In genomic region chr9:8749878-8750277, GRCm38 (mm10) we compare ENCODE assay signal across 32 mouse cellular contexts.
"Had no signal": no experiment of that assay in that cellular context is flagged by ENCODE, and none has a peak within 500 bp of the region (broad histone marks: within the 10 kb centered on the region; RNA-seq: fewer than 3 reads in every experiment).

No protein-coding gene starts in this region.

- H3K4me2 ChIP-seq: heart, embryonic 11.5 days; heart, embryonic 12.5 days; heart, embryonic 13.5 days; heart, embryonic 15.5 days; hindbrain, embryonic 12.5 days; hindbrain, embryonic 13.5 days; hindbrain, embryonic 14.5 days; hindbrain, embryonic 15.5 days; intestine, embryonic 15.5 days had no signal

- ATAC-seq: hindbrain, embryonic 16.5 days; hindbrain, postnatal 0 days; inflammation-experienced regulatory T-cells, adult 6 months; intestine, embryonic 15.5 days; intestine, embryonic 16.5 days; intestine, postnatal 0 days had no signal

- H3K9ac ChIP-seq: heart, embryonic 12.5 days; heart, embryonic 13.5 days; heart, embryonic 15.5 days; hindbrain, embryonic 12.5 days; hindbrain, embryonic 13.5 days; hindbrain, embryonic 14.5 days; hindbrain, embryonic 15.5 days; intestine, embryonic 15.5 days had no signal

- H3K4me3 ChIP-seq: heart, adult 2 months; heart, embryonic 10.5 days; heart, embryonic 12.5 days; heart, embryonic 13.5 days; heart, embryonic 15.5 days; hindbrain, embryonic 10.5 days; hindbrain, embryonic 12.5 days; hindbrain, embryonic 13.5 days; hindbrain, embryonic 15.5 days; intestine, embryonic 15.5 days; layer of hippocampus, adult 2 months; left cerebral cortex, adult 2 months had no signal

- H3K4me1 ChIP-seq: heart, embryonic 10.5 days; heart, embryonic 12.5 days; heart, embryonic 13.5 days; heart, embryonic 15.5 days; hindbrain, embryonic 10.5 days; hindbrain, embryonic 12.5 days; hindbrain, embryonic 13.5 days; hindbrain, embryonic 15.5 days; intestine, embryonic 15.5 days had no signal

- H3K36me3 ChIP-seq: heart, embryonic 10.5 days; heart, embryonic 12.5 days; heart, embryonic 13.5 days; heart, embryonic 15.5 days; hindbrain, embryonic 10.5 days; hindbrain, embryonic 12.5 days; hindbrain, embryonic 13.5 days; hindbrain, embryonic 15.5 days; intestine, embryonic 15.5 days had no signal

- DNase-seq: heart, adult 18-20 months; heart, adult 2 months; heart, postnatal 10 days; heart, postnatal 14 days; heart, postnatal 36 days; heart, postnatal 4 days; kidney, adult 2 months; kidney, adult 9 months; kidney, postnatal 14 days; kidney, postnatal 25 days; kidney, postnatal 36 days; kidney, postnatal 4 days; layer of hippocampus, adult 9-11 months; layer of hippocampus, postnatal 36 days had no signal

- H3K27me3 ChIP-seq: heart, embryonic 12.5 days; heart, embryonic 13.5 days; heart, embryonic 15.5 days; hindbrain, embryonic 12.5 days; hindbrain, embryonic 13.5 days; hindbrain, embryonic 15.5 days; intestine, embryonic 15.5 days had no signal

- H3K27ac ChIP-seq: heart, adult 2 months; heart, embryonic 10.5 days; heart, embryonic 13.5 days; heart, embryonic 15.5 days; hindbrain, embryonic 10.5 days; hindbrain, embryonic 12.5 days; hindbrain, embryonic 13.5 days; hindbrain, embryonic 14.5 days; hindbrain, embryonic 15.5 days; hindbrain, postnatal 0 days; intestine, embryonic 15.5 days; layer of hippocampus, adult 2 months; left cerebral cortex, adult 2 months had no signal

- H3K9me3 ChIP-seq: heart, embryonic 10.5 days; heart, embryonic 12.5 days; heart, embryonic 13.5 days; heart, embryonic 15.5 days; hindbrain, embryonic 10.5 days; hindbrain, embryonic 12.5 days; hindbrain, embryonic 13.5 days; hindbrain, embryonic 15.5 days; intestine, embryonic 15.5 days had no signal
